Mouse (Mus musculus): ENCODE results near the gene Milr1.
A peak's percentile ranks its signal among the peaks of the same experiment; 100 is the strongest.
"Not testable (repeated sequence)": the region's sequence is repeated elsewhere in the genome, so short reads cannot be mapped to it uniquely, and the experiment has no call there.

Gene Milr1

DNA sequence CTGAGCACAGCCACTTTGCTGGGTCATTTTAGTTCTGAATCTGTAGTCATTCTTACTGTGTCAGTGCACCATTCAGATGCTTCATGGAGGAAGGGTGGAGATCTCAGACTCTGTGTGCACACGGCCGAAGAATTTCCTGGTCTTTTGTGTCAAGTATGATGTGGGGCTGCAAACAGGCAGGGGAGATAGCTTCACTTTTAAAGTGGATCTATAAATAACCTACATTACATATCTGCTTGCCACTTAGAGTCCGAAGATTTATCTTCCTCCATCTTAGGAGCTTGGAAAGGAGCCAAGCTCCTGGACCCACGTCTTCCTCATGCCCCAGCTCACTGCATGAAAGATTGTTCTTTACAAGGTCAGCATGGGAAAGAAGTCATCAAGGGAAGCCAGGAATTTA is 20.3 kb upstream of the Milr1 start:
- DNase-seq (ENCODE audit: low spot score), result no peak

DNA sequence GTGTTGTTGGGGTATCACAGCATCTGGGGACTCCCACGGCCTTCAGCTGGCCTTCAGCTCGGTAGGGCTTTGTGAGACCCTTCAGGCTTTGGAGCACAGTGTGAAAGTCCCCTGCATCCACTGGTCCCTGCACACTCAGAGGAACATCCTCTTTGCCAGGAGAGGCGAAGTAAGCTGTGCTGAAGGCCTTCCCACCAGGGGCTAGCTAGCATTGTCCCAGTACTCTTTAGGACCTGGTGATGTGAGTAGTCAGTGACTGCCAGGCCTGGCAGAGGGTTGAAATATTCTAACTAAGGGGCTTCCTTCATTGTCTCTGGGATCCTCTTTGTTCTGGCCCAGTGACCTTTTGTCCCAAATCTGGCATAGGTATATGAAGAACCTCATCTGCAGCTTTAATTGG is 14.4 kb upstream of the Milr1 start:
- no peak for DNase-seq (ENCODE audit: low spot score)

GRCm38 (mm10) chr11:106737178-106737621 is 13.8 kb upstream of the Milr1 start:
- DNase-seq (ENCODE audit: low spot score), result no peak

DNA sequence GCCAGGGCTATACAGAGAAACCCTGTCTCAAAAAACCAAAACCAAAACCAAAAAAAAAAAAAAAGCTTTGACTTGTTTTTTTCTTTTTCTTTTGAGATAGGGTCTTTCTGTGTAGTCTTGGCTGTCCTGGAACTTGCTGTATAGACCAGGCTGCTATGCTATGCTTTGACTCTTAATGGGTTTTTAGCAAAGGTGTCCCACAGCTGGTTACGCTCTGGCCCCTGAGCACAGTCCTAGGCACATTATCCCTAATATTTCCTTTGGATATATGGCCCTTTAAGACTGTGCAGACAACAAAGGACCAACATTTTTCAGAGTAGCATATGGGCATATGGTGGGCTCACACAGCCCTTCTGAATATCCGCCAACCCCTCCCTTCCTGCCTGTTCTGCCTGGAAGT is 11.9 kb upstream of the Milr1 start:
- DNase-seq (ENCODE audit: low spot score), result no peak

- DNase-seq (ENCODE audit: low spot score), result not testable (repeated sequence)
These were observed 10.3 kb upstream of the Milr1 start for GRCm38 (mm10) chr11:106740724-106741123.

- DNase-seq (ENCODE audit: low spot score), result no peak
These were observed 9.8 kb upstream of the Milr1 start for GRCm38 (mm10) chr11:106741232-106741631.

GRCm38 (mm10) chr11:106741826-106742225 is 9.2 kb upstream of the Milr1 start:
- no peak for DNase-seq (ENCODE audit: low spot score)

- DNase-seq (ENCODE audit: low spot score), result peak; percentile 79
These were observed 8.6 kb upstream of the Milr1 start for GRCm38 (mm10) chr11:106742388-106742841.

- no peak for DNase-seq (ENCODE audit: low spot score)
These were observed 6.1 kb upstream of the Milr1 start for GRCm38 (mm10) chr11:106744949-106745348.

GRCm38 (mm10) chr11:106749557-106750120 is 1.4 kb upstream of the Milr1 start:
- not testable (repeated sequence) for DNase-seq (ENCODE audit: low spot score)

DNA sequence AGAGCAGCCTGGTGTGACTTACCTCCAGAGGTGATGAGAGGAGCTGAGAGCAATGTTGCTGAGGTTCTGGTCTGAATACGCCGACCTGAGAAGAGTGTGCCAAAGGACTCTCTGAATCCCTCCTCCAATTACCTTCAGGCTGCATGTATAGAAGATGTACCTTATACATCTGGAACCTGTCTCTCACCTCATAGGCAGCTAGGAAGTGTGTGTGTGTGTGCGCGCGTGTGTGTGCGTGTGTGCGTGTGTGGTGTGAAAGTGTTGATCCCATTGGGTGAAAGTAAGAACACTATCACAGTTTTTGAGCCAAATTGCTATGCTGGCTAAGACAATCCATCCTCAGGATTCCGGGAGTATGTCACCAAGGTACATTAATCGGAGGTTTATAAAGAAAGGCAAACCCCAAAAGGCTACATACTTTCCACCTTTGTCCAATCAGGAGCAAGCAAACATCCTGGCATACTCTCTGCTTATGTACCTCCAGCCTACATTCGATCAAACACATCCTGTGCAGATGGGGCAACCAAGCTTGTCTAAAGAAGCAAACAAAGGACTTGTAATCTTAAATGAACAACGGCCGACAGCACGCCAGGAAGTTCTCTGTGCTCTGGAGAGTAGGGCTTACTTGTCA is 790 bp upstream of the Milr1 start, which contains the start of gene Pecam1:
Gene Pecam1 (minus strand): TSS at position 508 of the 631 bp plus-strand sequence.
- DNase-seq (ENCODE audit: low spot score), result no peak

GRCm38 (mm10) chr11:106752103-106752502 is 1.1 kb downstream of the Milr1 start:
- DNase-seq (ENCODE audit: low spot score), result no peak

DNA sequence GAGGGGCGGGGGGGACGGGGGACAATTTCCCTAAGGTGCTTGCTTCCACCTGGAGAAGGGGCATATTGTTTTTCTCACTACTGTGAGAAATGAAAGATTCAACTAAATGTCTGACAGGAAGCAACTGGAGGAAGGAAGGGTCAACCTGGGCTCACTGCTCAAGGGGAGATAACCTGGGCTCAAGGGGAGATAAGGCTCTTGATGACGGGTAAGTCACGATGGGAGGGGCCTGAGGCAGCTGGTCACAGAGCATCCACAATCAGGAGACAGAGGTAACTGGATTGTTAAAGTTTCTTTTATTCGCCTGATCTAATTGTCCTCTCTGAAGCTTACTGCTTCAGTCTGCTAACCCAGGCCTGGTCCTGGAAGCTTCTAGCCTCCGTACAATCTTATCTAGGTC is 2.3 kb downstream of the Milr1 start:
- DNase-seq (ENCODE audit: low spot score), result no peak

DNA sequence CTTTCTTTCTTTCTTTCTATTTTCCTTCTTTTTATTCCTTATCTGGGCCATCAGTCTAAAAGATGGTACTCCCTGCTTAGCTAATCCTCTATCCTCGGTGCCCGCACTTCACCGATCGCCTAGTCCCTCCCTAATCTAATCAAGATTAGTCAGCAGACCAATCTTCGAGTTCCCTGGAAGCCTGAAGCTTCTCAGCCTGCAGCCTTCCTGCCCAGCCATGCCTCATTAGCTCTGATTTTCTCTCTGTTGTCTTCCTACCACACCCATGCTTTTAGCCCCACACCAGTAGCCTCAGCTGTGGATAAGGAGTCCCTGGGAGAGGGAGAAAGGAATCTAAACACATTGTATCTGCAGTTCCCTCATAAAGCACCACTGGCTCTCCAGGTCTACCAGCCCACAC is 4.6 kb downstream of the Milr1 start:
- DNase-seq (ENCODE audit: low spot score), result no peak

DNA sequence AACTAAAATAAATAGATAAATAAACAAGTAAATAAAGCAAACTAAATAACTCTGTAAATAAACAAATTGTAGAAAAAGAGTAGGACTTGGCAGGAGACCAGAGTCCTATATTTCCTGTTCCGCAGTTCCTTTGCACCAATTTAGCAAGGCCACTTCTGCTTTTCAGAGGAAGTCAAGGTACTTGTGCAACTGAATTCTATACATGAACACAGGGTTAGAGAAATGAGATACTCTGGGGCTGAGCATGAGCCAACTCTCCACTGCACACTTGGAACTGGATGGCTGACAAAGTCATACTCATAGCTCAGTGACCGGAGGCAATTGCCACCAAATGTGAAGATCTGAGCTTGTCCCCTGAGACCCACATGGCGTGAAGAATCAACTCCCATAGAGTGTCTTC is 8.0 kb downstream of the Milr1 start:
- DNase-seq (ENCODE audit: low spot score), result no peak

GRCm38 (mm10) chr11:106760511-106760910 is 9.5 kb downstream of the Milr1 start:
- DNase-seq (ENCODE audit: low spot score), result no peak

DNA sequence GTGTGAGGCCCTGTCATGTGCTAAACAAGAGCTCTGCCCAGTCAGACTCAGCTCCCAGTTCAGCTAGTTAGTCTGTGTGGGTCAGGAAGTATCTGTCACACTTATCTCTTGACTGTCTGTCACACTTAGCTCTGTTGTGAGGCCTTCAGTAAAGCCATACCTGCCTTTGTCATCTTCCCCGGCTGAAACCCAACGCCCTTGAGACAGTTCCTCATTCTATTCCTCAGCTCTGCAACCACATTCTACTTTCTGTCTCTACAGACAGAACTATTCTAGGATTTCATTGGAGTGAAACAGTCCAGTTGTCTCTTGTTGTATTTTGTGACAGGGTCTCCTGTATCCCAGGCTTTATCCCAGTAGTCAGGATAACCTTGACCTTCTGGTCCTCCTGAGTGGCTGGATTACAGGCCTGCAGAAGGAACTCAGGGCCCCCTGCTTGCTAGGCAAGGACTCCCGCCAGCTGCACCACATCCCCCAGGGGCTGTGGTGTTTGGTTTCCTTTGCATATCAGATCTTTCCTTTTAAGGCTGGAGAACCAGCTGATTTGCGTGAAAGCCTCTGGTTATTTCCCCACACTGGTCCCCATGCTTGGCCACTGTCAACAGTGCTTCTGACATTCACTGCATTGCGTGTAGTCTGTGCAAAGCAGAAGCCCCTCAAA is 11.2 kb downstream of the Milr1 start:
- DNase-seq (ENCODE audit: low spot score), result no peak

DNA sequence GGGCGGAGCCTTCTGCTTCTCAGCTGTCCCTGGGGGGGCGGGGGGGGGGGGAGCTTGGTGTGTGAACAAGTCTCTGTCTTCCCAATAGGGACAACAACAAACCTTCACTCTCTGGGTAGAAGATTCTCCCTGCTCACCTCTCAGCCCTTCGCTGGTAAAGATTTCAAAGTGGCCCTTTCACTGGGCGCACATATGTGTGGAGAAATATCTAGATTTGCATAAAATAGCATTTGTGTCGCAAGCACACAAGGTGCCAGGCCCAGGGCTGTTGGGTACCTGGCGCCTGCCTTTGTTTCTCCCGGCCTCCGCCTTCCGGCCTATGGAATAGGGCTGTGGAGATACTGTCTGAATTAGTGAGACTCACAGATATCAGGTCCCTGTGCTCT is 11.8 kb downstream of the Milr1 start:
- DNase-seq (ENCODE audit: low spot score), result no peak

DNA sequence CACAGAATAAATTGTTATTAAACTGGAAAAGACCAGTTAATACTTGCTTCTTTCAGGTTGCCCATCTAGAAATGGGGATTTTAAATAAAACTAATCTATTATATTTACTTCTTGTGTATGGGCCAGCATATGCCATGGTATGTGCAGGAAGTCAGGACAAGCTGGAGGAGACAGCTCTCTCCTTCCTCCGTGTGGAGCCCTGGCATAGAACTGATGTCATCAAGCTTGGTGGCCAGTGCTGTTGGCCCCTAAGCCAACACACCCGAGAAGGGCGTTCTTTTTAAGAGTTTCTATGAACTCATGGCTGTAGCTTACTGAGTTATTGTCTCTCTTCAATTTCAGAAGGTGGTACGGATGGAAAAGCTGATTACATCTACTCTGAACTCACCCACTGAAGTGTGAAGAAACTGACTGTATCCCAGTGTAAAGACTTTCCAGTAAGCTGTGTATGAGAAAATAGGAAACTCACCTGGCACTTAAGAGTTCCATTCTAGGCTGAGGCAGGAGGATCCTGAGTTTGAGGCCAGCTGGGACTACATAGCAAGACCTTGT is 15.7 kb downstream of the Milr1 start:
- DNase-seq (ENCODE audit: low spot score), result no peak

DNA sequence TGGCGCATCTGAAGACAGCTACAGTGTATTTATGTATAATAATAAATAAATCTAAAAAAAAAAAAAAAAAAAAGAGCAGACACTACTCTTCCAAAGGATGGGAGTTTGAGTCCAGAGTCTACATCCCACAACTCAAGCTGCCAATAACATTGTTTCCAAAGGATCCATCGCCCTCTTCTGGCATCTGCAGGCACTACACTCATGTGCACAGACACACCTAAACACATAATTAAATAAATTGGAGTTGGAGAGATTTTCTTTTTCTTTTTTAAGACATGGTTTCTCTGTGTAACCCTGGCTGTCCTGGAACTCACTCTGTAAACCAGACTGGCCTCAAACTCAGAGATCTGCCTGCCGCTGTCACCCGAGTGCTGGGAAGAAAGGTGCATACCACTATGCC is 16.5 kb downstream of the Milr1 start:
- no peak for DNase-seq (ENCODE audit: low spot score)

GRCm38 (mm10) chr11:106770195-106770974 is 19.4 kb downstream of the Milr1 start:
- no peak for DNase-seq (ENCODE audit: low spot score)

DNA sequence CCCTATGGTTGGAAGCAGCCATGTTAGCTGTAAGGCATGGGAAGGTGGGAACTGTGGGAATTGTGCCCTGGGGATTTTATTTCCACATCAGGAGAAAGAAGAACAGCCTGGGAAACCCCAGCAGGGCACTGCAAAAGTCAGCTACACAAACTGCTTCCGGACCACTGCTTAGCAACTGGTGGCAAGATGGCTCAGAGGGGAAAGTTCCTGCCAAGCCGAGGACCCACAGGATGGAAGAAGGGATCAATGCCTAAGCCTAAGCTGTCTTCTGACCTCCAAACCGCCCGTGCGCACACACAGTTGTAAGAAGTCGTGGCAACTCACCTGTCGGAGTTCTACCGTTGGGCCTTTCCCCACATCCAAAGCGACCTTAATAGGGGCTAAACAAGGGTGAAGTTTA is 22.0 kb downstream of the Milr1 start:
- no peak for DNase-seq (ENCODE audit: low spot score)

All from adipocyte (in vitro differentiated cells).